Mouse (Mus musculus) forebrain, embryonic 13.5 days (tissue): ENCODE data around the gene Slc35e3. TPM values are rescaled to one million over a fixed set of nuclear protein-coding genes. Genes with fewer than 3 reads are reported as not detected.
"Not testable (repeated sequence)": the region's sequence is repeated elsewhere in the genome, so short reads cannot be mapped to it uniquely, and the experiment has no call there.

Experiments
- ATAC-seq: fragments of 200-750 bp; cut with Nextera tagmentation; 2 replicates; pipeline ENCODE4 v1.8.0; 2017
- H3K27ac ChIP-seq: fragments of 300-500 bp; sonication (generic); 2 replicates; pipeline ENCODE4 v1.5.1; 2015; ENCODE audit warnings: inconsistent platforms, mild to moderate bottlenecking, moderate library complexity
- H3K27me3 ChIP-seq: fragments of 300-500 bp; sonication (generic); 2 replicates; pipeline ENCODE4 v1.6.1; 2015; ENCODE audit warnings: mild to moderate bottlenecking, inconsistent platforms
- H3K36me3 ChIP-seq: fragments of 300-500 bp; sonication (generic); 2 replicates; pipeline ENCODE4 v1.6.1; 2015; ENCODE audit warnings: mild to moderate bottlenecking, inconsistent platforms; ENCODE audit not compliant: poor library complexity, severe bottlenecking
- H3K4me1 ChIP-seq: fragments of 300-500 bp; sonication (generic); 2 replicates; pipeline ENCODE4 v1.6.1; 2015; ENCODE audit warnings: inconsistent platforms
- H3K4me2 ChIP-seq: fragments of 300-500 bp; sonication (generic); 2 replicates; pipeline ENCODE4 v1.6.1; 2015; ENCODE audit warnings: inconsistent platforms, mild to moderate bottlenecking, moderate library complexity
- H3K4me3 ChIP-seq: fragments of 300-500 bp; sonication (generic); 2 replicates; pipeline ENCODE4 v1.5.1; 2015; ENCODE audit warnings: mild to moderate bottlenecking, inconsistent platforms
- H3K9ac ChIP-seq: fragments of 300-500 bp; sonication (generic); 2 replicates; pipeline ENCODE4 v1.6.1; 2015; ENCODE audit warnings: mild to moderate bottlenecking, inconsistent platforms
- H3K9me3 ChIP-seq: fragments of 300-500 bp; sonication (generic); replicated peaks from 2 replicates; pipeline ENCODE4 v1.6.1; 2016; ENCODE audit warnings: inconsistent platforms
- WGBS: fragments of 180-500 bp; shearing (Covaris S2); methylation state at CpG from one replicate; pipeline ENCODE4 v1.1.7; 2015; 5-methylcytosine and 5-hydroxymethylcytosine counted together
- polyA plus RNA-seq: library from polyadenylated mRNA; unstranded; fragments of >200 nt; fragmentation: Nextera tagmentation; extraction: Ambion mirVana; gene quantifications from 2 replicates; pipeline ENCODE4 v1.2.1, GENCODE M21; 2015

The Slc35e3 gene
- polyA plus RNA-seq, 1 experiment from 2014 or later, result 25.5 TPM

GRCm38 (mm10) chr10:117718161-117719119 lies 27.7 kb downstream of the Slc35e3 start:
- H3K4me1 ChIP-seq, result peaks cover 8% of the 10 kb centered on the region; the same call in 1 of the 2 replicates
- no peaks in the 10 kb centered on the region for H3K27me3 ChIP-seq
- no peak overlapping the region for H3K27ac ChIP-seq
- no peak overlapping the region for H3K4me3 ChIP-seq
- H3K36me3 ChIP-seq, result no peaks in the 10 kb centered on the region
- H3K4me2 ChIP-seq, result no peak overlapping the region
- no peaks in the 10 kb centered on the region for H3K9me3 ChIP-seq
- no peak overlapping the region for H3K9ac ChIP-seq
- no peak for ATAC-seq
- WGBS, result 59% methylated on average over 19 of the region's 19 CpGs

GRCm38 (mm10) chr10:117717583-117717982 lies 28.6 kb downstream of the Slc35e3 start:
- ATAC-seq, result no peak
- WGBS, result 14% methylated on average over 4 of the region's 4 CpGs
- Histone ChIP-seq H3K9me3 (no peaks in the 10 kb centered on the region), H3K27ac (no peak overlapping the region), H3K9ac (no peak overlapping the region), H3K4me3 (no peak overlapping the region), H3K36me3 (no peaks in the 10 kb centered on the region), H3K4me2 (no peak overlapping the region), H3K27me3 (no peaks in the 10 kb centered on the region), H3K4me1 (peaks cover 8% of the 10 kb centered on the region; the same call in 1 of the 2 replicates)

- H3K4me3 ChIP-seq, result no peak overlapping the region
- no peaks in the 10 kb centered on the region for H3K36me3 ChIP-seq
- H3K27me3 ChIP-seq, result no peaks in the 10 kb centered on the region
- no peak overlapping the region for H3K4me2 ChIP-seq
- no peak overlapping the region for H3K9ac ChIP-seq
- no peak for ATAC-seq
- WGBS, result 82% methylated on average over 3 of the region's 3 CpGs
- H3K27ac ChIP-seq, result no peak overlapping the region
- peaks cover 8% of the 10 kb centered on the region; the same call in 1 of the 2 replicates for H3K4me1 ChIP-seq
- H3K9me3 ChIP-seq, result no peaks in the 10 kb centered on the region
These were observed 29.5 kb downstream of the Slc35e3 start for GRCm38 (mm10) chr10:117716686-117717085.

- not testable (repeated sequence) for H3K9ac ChIP-seq, H3K36me3 ChIP-seq, H3K27me3 ChIP-seq, H3K9me3 ChIP-seq, H3K27ac ChIP-seq, H3K4me3 ChIP-seq, ATAC-seq, H3K4me2 ChIP-seq
- H3K4me1 ChIP-seq, result peaks cover 14% of the 10 kb centered on the region
- 89% methylated on average over 1 of the region's 1 CpGs for WGBS
These were observed 30.5 kb downstream of the Slc35e3 start for GRCm38 (mm10) chr10:117715654-117716053.

GRCm38 (mm10) chr10:117714928-117715500 lies 31.2 kb downstream of the Slc35e3 start:
- Histone ChIP-seq H3K27me3 (no peaks in the 10 kb centered on the region), H3K36me3 (no peaks in the 10 kb centered on the region), H3K4me1 (peaks cover 14% of the 10 kb centered on the region), H3K4me2 (no peak overlapping the region), H3K4me3 (no peak overlapping the region), H3K9ac (no peak overlapping the region), H3K9me3 (no peaks in the 10 kb centered on the region), H3K27ac (no peak overlapping the region)
- whole genome bisulfite sequencing, result 76% methylated on average over 4 of the region's 4 CpGs
- no peak for ATAC-seq

- no peak overlapping the region for H3K9ac ChIP-seq
- no peak overlapping the region for H3K4me3 ChIP-seq
- H3K4me1 ChIP-seq, result peaks cover 18% of the 10 kb centered on the region
- H3K4me2 ChIP-seq, result no peak overlapping the region
- H3K27me3 ChIP-seq, result no peaks in the 10 kb centered on the region
- H3K9me3 ChIP-seq, result no peaks in the 10 kb centered on the region
- 92% methylated on average over 3 of the region's 3 CpGs for WGBS
- ATAC-seq, result no peak
- H3K36me3 ChIP-seq, result no peaks in the 10 kb centered on the region
- no peak overlapping the region for H3K27ac ChIP-seq
These were observed 32.1 kb downstream of the Slc35e3 start for GRCm38 (mm10) chr10:117714048-117714545.

GRCm38 (mm10) chr10:117713466-117713865 lies 32.7 kb downstream of the Slc35e3 start:
- no peak for ATAC-seq
- Histone ChIP-seq H3K36me3 (peaks cover 4% of the 10 kb centered on the region; the same call in 1 of the 2 replicates), H3K9me3 (no peaks in the 10 kb centered on the region), H3K4me3 (no peak overlapping the region), H3K4me1 (peaks cover 24% of the 10 kb centered on the region), H3K4me2 (no peak overlapping the region), H3K27me3 (no peaks in the 10 kb centered on the region), H3K27ac (no peak overlapping the region), H3K9ac (no peak overlapping the region)
- 95% methylated on average over 8 of the region's 8 CpGs for WGBS

GRCm38 (mm10) chr10:117712871-117713270 lies 33.3 kb downstream of the Slc35e3 start:
- no peaks in the 10 kb centered on the region for H3K27me3 ChIP-seq
- peaks cover 5% of the 10 kb centered on the region; the same call in 1 of the 2 replicates for H3K36me3 ChIP-seq
- no peak overlapping the region for H3K4me2 ChIP-seq
- H3K4me1 ChIP-seq, result peaks cover 20% of the 10 kb centered on the region
- H3K27ac ChIP-seq, result no peak overlapping the region
- 87% methylated on average over 9 of the region's 9 CpGs for WGBS
- no peak for ATAC-seq
- no peak overlapping the region for H3K4me3 ChIP-seq
- no peaks in the 10 kb centered on the region for H3K9me3 ChIP-seq
- H3K9ac ChIP-seq, result no peak overlapping the region

- no peak overlapping the region for H3K4me3 ChIP-seq
- no peak overlapping the region for H3K9ac ChIP-seq
- ATAC-seq, result no peak
- WGBS, result 91% methylated on average over 9 of the region's 9 CpGs
- no peaks in the 10 kb centered on the region for H3K27me3 ChIP-seq
- peaks cover 16% of the 10 kb centered on the region for H3K4me1 ChIP-seq
- no peak overlapping the region for H3K27ac ChIP-seq
- H3K4me2 ChIP-seq, result no peak overlapping the region
- peaks cover 11% of the 10 kb centered on the region for H3K36me3 ChIP-seq
- no peaks in the 10 kb centered on the region for H3K9me3 ChIP-seq
These were observed 33.9 kb downstream of the Slc35e3 start for GRCm38 (mm10) chr10:117712191-117712754.

GRCm38 (mm10) chr10:117711408-117711807 lies 34.8 kb downstream of the Slc35e3 start:
- peak overlapping the region; percentile 68 for H3K9ac ChIP-seq
- peaks cover 22% of the 10 kb centered on the region for H3K4me1 ChIP-seq
- H3K27me3 ChIP-seq, result no peaks in the 10 kb centered on the region
- WGBS, result 76% methylated on average over 5 of the region's 5 CpGs
- H3K4me2 ChIP-seq, result peak overlapping the region; percentile 68
- H3K36me3 ChIP-seq, result peaks cover 18% of the 10 kb centered on the region
- no peak for ATAC-seq
- H3K4me3 ChIP-seq, result peak overlapping the region; percentile 90
- H3K27ac ChIP-seq, result no peak overlapping the region
- no peaks in the 10 kb centered on the region for H3K9me3 ChIP-seq

- Histone ChIP-seq H3K4me3 (peak within 1 kb of the TSS; percentile 90), H3K27me3 (no peaks in the 10 kb centered on the region), H3K4me2 (peak within 1 kb of the TSS; percentile 68), H3K9me3 (no peaks in the 10 kb centered on the region), H3K9ac (peak within 1 kb of the TSS; percentile 100), H3K27ac (peak within 1 kb of the TSS; percentile 99), H3K4me1 (peaks cover 23% of the 10 kb centered on the region), H3K36me3 (peaks cover 24% of the 10 kb centered on the region)
- ATAC-seq, result peak; percentile 95
- WGBS, result under 1% methylated on average over 51 of the region's 52 CpGs
These were observed 35.5 kb downstream of the Slc35e3 start, which contains the start of gene Mdm2 for GRCm38 (mm10) chr10:117710604-117711141. Gene Mdm2, minus strand, starts transcription at chr10:117710758.
